Mouse (Mus musculus) cerebral cortex, adult 2 months (tissue): Measurements from ENCODE around the gene Cblb.

Source experiments
- WGBS: fragments of 180-500 bp; shearing (Covaris S2); methylation state at CpG from one replicate; pipeline ENCODE4 v1.1.7; 2018; 5-methylcytosine and 5-hydroxymethylcytosine counted together

Gene Cblb

GRCm38 (mm10) chr16:52042667-52043379, 11.8 kb downstream of the Cblb start:
- WGBS, result 63% methylated on average over 14 of the region's 14 CpGs

- WGBS, result 80% methylated on average over 11 of the region's 11 CpGs
Measured at GRCm38 (mm10) chr16:52043380-52044117, 12.5 kb downstream of the Cblb start.

- WGBS, result 92% methylated on average over 7 of the region's 7 CpGs
Measured at GRCm38 (mm10) chr16:52044518-52044917, 13.5 kb downstream of the Cblb start.

GRCm38 (mm10) chr16:52044985-52045384, 14.0 kb downstream of the Cblb start:
- WGBS, result 88% methylated on average over 4 of the region's 4 CpGs

- 87% methylated on average over 4 of the region's 4 CpGs for WGBS
Measured at GRCm38 (mm10) chr16:52046464-52046863, 15.4 kb downstream of the Cblb start.

GRCm38 (mm10) chr16:52051106-52051505, 20.1 kb downstream of the Cblb start:
- WGBS, result 92% methylated on average over 8 of the region's 8 CpGs

- WGBS, result 85% methylated on average over 5 of the region's 5 CpGs
Measured at GRCm38 (mm10) chr16:52052734-52053133, 21.7 kb downstream of the Cblb start.

GRCm38 (mm10) chr16:52055236-52055635, 24.2 kb downstream of the Cblb start:
- 74% methylated on average over 3 of the region's 3 CpGs for WGBS

- WGBS, result 50% methylated on average over 4 of the region's 4 CpGs
Measured at GRCm38 (mm10) chr16:52056164-52056563, 25.1 kb downstream of the Cblb start.

- 83% methylated on average over 2 of the region's 2 CpGs for WGBS
Measured at GRCm38 (mm10) chr16:52057335-52057734, 26.3 kb downstream of the Cblb start.

GRCm38 (mm10) chr16:52059535-52059934, 28.5 kb downstream of the Cblb start:
- 93% methylated on average over 4 of the region's 4 CpGs for WGBS

GRCm38 (mm10) chr16:52060100-52060719, 29.2 kb downstream of the Cblb start:
- 40% methylated on average over 17 of the region's 17 CpGs for WGBS

- WGBS, result 50% methylated on average over 4 of the region's 4 CpGs
Measured at GRCm38 (mm10) chr16:52061015-52061481, 30.0 kb downstream of the Cblb start.

- WGBS, result 67% methylated on average over 12 of the region's 12 CpGs
Measured at GRCm38 (mm10) chr16:52064309-52065105, 33.5 kb downstream of the Cblb start.

- WGBS, result 76% methylated on average over 10 of the region's 10 CpGs
Measured at GRCm38 (mm10) chr16:52067632-52068516, 36.8 kb downstream of the Cblb start.

GRCm38 (mm10) chr16:52068517-52068874, 37.5 kb downstream of the Cblb start:
- 97% methylated on average over 3 of the region's 3 CpGs for WGBS

- WGBS, result 93% methylated on average over 6 of the region's 6 CpGs
Measured at GRCm38 (mm10) chr16:52069648-52070047, 38.6 kb downstream of the Cblb start.

- 88% methylated on average over 5 of the region's 5 CpGs for WGBS
Measured at GRCm38 (mm10) chr16:52070128-52070527, 39.1 kb downstream of the Cblb start.

- WGBS, result 89% methylated on average over 2 of the region's 2 CpGs
Measured at GRCm38 (mm10) chr16:52071290-52071689, 40.3 kb downstream of the Cblb start.

GRCm38 (mm10) chr16:52071766-52072209, 40.8 kb downstream of the Cblb start:
- 70% methylated on average over 6 of the region's 6 CpGs for WGBS

- 71% methylated on average over 7 of the region's 7 CpGs for WGBS
Measured at GRCm38 (mm10) chr16:52076652-52077051, 45.6 kb downstream of the Cblb start.
